Mouse (Mus musculus) A20 (cell line): ENCODE measurements at regions not wholly inside any gene's neighbourhood (a gene's known extent, or its start where the extent isn't known, plus 50 kb on each side); places are given as distances from the start of the nearest gene placed in this dataset.
"Not testable (repeated sequence)": the region's sequence is repeated elsewhere in the genome, so short reads cannot be mapped to it uniquely, and the experiment has no call there.

Source experiments
- DNase-seq: peaks from one replicate; pipeline ENCODE4 v3.0.0-alpha.2; 2011; ENCODE audit warnings: low read depth, low spot score

DNA sequence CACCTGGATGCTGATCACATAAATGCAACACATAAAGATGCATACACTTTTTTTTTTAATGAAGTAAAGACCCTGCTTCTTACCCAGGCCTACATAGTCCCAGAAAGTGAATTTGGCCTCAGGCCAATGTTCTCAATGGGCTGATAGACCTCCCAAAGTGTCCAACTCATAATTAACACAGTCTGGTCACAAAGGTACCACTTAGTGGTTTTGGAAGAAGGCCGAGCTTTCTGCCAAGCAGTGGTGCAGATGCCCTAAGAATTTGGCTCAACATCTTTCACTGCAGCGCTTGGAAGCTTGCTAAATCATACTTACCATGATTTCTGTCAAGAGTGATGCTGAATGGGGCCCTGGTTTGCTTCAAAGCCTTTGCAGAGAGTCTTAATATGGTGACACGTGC lies 706.4 kb upstream of the Rag2 start:
- no peak for DNase-seq

DNA sequence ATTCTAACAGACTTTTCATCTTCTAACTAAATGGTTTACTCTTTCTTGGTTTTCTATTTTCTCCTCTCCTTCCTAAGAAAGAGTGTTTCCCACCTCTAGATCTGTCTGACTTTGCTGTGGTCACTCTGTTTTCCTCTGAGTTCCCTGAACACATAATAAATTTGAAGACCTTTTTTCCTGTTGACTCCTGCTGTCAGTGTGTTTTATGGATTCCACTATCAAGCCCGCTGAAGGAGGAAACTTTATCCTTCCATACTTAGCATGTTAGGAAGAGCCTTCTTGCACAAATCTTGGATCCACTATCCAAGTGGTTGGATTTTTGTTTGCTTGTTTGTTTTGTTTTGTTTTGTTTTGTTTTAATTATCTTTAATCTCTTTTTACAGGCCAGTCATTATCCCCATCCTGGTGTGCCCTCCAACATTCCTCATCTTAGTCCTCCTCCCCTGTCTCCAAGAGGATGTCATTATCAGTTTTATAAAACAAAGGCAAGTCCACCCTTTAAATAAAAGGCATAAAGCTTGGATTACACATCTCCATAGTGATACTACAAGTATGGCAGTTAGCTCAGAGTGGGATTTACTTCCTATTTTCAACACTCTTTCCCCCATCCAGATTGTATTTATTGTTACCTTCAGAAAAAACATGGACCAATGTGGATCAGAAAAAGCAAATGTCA lies 704.8 kb upstream of the Rag2 start:
- no peak for DNase-seq

DNA sequence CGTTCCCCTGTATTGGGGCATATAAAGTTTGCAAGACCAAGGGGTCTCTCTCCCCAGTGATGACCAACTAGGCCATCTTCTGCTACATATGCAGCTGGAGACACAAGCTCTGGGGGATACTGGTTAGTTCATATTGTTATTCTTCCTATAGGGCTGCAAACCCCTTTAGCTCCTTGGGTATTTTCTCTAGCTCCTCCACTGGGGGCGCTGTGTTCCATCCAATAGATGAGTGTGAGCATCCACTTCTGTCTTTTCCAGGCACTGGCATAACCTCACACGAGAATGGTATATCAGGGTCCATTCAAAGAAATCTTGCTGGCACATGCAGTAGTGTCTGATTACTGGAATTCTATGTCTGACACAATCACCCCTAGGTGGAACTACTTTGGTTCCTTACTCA lies 675.9 kb upstream of the Rag2 start:
- DNase-seq: not testable (repeated sequence)

DNA sequence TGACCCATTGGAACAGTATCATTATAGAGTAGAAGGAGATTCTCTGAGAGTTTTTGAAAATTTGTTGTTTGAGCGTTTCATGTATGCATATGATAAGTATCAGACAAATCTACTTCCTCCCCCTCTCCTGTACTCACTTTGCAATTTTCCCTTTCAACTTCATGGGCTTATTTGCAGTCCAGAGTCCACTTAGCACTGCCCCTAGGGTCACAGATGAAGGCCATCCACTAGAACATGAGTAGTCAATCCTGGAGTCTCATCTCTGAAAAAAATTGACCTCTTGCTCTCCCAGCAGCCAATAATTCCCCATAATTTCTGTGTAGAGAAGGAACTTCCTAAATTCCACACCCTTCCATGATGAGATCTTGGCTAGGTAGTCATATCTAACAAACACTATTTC lies 665.1 kb upstream of the Rag2 start:
- no peak for DNase-seq

DNA sequence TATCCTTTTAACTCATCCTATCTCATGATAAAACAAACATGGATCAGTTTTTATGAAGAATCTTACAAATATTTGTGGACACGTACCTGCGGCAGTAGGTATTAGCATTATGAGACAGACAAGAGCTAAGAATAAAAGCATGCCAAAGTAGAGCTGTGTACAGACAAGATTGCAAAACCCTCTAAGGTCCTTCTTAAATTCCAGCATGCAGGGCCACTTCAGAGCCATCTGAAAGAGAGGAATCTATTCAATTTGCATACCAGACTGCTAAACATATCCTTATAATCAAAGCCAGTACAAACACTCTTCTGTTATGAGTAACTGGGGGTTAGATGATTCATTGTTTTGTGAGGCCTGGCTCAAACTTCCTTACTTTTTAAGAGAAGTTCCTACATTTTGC lies 659.9 kb upstream of the Rag2 start:
- no peak for DNase-seq

DNA sequence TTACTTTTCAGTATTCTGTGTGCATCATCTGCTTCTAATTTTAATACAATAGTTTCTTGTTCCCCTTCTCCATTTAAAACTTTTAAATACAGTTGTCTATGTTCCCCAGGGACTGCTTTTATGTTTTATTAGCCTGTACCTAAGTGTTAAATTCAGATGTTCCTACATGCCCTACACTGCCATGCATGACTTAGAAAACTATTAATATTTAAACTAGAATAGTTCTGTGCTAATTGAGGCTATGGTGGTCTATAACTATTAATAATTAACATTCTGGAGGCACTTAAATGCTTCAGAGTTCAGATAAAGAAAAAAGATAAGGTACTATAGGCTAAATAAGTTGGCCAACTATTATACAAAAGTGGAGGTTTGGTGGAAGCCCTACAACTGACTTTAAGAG lies 647.3 kb upstream of the Rag2 start:
- no peak for DNase-seq

DNA sequence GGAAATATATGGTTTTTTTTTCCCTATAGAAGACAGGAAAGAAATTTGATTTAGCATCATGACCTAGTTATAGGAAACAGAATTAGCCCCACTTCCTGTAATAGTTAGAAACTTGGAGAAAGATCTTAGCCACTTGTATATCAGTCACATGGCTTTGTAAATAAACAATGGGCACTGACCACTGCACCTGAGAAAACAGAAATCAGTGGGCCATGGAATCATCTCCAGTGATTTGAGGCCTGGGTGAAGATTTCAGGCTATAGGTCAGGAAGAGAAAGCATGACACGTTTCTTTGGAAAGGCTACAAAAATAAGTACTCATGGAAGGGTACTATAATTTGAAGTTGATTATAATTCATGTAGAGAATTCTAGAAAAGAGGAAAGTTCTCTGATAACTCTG lies 642.2 kb upstream of the Rag2 start:
- no peak for DNase-seq

DNA sequence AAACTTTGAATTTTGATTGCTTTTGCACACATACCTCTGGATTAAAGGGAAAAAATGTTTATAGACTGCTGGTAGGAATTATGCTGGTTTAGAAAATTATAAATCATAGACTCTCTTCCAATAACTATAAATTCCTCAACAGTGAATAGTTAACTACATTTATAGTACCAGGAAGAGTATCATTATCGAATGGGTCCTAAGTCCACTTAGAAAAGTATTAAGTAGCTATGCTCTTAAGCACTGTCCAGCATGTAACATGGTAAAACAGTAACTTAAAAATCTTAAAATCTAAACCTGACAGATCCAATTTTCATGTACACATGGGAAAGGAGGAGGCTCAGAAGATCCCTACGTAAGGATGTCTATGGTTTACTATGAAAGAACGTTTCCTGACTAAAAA lies 609.2 kb upstream of the Rag2 start:
- DNase-seq: no peak

DNA sequence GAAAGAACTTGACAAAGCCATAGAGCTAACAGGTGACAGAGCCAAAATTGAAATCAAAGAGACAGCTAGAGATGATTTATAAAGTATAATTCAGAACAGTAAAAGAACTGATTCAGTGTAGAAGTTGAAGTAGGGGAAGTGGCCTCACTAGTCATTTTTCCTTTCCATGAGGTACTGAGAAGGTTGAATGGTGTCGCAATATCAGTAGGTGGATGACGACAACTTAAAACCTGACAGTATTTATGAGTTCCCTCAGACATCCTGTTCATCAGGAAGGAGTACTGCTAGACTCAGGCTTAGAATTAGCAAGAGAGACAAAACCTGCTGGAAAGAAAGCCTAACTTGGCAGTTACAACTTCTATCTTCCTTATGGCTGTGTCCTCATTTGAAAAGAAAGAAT lies 605.1 kb upstream of the Rag2 start:
- DNase-seq: no peak

DNA sequence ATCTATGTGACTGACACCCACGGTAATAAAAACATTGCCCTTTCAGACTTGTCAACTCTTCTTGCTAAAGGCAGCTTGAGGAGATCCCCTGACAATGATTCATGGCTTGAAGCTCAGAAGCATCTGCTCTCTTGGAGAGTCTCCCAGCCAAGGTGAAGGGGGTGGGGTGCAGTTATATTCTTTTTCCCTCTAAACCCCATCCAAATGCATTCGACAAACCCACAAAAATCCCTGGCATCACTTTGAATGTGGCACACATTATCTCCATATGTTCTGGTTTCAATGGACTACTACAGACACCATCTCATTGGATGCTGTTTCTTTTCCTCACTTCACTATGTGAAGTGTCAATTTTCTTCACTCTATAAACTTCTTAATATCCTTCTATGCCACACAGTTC lies 603.0 kb upstream of the Rag2 start:
- DNase-seq: no peak

DNA sequence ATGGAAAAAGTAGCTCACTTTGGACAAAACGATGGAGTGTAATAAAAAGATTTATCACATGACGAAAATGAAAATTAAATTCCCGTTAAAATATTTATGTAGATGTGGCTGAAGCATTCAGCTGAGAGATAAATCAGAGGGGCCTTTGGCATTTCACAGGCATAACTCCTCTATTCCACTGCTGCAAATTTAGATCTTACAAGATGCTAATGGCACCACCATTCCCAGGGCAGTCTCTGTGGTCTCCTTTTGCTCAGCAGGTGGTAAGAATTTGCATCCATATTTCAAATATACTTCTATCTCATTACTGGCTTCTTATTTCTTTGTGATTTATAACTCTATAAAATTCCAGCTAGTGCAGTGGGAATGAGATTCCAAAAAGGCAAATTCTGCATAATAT lies 581.5 kb upstream of the Rag2 start:
- no peak for DNase-seq

DNA sequence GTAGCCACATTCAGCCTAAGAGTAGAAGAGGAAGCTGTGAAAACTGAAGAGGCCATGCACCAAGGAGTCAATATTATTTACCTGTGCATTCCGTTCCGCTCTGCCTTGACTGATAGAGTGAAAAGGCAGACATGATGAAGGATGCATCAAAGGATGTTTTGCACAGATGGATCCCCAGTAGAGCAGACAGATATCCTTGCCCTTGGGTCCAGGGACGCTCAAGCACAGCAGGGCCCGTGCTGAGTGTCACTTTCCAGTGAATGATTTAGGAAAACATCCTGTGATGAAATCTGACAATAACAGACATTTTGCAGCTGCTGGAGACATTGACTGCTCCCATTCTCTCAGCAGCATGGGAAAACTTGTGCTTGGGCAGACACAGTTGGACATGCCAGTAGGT lies 561.6 kb upstream of the Rag2 start:
- DNase-seq: no peak

DNA sequence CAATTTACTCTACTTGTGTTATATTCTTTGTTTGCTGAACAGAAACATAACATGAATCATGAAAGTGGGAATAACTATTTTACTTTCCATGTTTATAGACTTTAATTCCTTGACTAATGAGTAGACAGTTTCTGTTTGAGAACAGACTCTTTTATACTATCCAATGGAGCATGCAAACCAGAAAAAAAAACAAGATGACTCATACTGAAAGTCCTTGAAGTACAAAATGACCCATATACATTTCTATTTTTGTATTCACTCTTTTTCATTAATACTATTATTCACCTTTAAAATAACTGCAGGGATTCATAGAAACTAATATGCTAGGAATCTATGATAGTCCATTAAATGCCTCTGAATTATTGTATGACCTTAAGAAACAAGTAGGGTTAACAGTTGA lies 549.5 kb upstream of the Rag2 start:
- DNase-seq: no peak

DNA sequence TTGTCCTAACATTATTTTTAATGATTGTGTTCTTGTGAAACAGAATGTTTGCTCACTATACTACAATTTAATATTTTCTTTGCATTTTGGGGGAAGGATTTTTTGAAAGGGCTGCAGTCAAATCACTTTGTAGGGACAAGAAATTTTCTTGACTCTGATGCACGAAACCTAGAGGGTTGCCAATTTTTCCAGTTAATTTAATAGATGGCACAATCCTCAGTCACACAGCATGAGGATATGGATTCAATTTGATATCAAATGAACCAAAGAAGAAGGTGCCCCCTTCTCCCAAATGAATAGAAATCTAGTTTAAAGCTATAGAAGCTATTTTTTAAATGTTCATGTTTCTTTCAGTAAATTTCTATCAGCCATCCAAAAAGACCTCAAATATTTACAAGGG lies 544.3 kb upstream of the Rag2 start:
- DNase-seq: no peak

DNA sequence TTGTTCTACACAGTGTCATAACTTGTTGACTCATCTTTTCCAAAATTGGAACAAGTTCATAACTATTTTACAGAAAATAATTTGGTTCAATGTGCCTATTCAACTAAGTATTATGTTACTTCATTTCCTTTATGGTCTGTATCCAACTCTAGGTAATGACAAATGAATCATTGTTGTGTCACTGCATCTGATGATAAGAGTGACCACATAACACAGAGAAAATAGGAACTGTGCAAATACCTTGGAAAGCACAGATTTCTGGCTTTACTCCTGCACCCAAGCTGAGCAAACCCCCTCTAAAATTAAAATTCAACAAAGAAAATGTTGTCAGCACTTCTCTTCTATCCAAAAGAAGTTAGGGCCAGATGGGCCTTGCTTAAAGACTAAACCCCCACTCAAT lies 540.7 kb upstream of the Rag2 start:
- DNase-seq: no peak

DNA sequence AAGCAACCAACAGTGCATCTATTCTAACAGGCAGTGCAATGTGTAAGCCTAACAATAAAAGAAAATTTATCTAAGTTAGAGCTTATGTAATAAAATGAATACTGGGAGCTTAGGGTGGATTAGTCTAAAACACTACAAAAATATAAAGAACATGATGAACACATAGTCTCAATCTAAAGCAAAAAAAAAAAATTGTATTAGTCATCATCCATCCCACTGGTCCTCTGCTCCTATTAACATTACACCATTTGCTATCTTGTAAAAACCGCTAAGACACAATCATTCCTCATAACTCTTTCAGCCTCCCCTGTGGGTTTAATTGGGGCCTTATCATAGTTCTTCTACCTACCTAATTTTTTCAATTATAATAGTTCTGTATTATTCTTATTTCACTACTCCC lies 539.9 kb upstream of the Rag2 start:
- DNase-seq: no peak

DNA sequence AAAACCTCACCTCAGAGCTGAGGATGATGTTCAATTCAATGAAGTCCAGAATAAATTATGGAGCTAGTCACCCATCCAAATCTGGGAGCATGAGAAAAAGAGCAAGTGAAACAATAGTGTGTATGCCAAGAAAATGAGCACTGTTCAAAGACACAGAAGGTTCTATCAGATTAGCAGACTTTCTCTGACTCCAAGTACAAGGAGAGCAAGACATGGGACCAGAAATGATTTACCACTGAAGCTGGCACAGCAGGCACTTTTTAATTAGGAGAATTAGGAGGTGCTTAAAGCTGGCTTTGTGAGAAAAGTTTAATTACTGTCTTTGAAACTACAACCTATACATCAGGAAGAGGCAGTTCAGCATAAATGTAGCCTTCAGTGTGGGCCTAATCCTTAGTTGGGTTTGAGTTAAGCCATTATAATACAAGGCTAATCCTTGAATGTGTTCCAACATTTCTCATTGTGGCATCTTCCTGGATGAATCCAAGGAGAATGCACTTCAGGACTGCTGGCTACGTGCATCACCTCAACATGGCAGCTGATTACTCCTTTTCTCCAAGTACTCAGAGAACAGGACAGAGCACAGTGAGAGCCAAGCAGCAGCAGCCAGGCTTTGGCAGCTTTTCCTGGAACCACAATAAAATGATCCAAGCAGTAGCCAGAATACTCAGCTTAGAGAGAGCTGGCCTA lies 517.2 kb upstream of the Rag2 start:
- DNase-seq: no peak

DNA sequence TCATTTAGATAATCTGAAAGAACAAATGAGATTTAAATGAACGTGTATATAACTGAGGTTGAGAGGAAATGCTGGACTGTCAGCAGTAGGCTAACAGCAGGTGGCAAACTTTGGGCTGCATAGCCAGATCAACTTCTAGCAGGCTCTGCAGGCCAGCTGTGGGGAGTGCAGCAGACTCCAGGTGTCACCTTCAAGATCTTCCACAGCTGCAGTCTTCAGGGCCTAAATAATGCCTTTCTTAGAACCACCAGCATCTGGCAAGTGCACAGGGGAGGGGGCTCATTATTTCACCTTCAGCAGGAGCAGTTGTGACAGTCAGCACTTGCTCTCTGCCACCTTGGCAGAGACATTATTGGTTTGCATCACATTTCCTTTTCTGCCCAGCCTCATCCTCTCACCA lies 487.7 kb upstream of the Rag2 start:
- no peak for DNase-seq

DNA sequence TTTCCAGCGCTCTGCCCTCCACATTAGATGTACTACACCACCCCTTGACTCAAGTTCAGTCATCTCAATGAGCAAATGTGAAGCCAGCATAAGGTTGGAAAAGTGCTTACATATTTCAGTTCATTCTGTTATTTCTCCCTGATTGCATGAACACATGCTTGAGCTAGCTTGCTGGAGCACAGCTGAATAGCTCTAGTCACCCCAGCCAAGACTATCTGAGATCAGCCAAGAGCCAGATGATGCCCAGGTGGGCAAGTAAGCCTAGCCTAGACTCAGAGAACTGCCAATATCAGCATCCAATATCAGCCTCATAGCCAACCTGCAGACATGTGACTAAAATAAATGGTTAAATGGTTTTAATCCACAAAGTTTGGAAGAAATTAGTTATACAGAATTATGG lies 484.6 kb upstream of the Rag2 start:
- no peak for DNase-seq

DNA sequence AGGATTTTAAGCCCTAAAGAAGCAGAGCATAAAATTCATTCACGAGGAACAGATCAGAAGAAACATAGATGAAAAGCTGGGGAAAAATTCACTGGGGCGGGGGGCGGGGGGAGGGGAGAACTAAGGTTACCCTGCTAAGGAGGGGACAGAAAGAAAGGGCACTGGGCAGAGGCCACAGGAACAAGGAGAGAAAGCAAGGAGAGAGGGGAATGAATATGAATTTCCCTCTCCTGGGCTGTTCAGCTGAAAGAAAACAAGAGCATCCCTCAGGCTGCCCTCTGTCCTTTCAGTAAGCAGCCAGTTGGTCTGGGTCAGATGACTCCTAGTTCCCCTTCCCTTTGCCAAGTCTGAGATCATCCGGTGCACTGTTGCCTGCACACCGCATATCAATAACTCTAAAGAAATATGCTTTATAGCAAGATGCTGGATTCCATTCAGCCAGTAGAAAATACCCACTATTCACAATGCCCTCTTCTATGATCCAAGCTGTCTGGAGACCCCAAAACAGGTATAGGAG lies 467.7 kb upstream of the Rag2 start:
- DNase-seq: no peak

DNA sequence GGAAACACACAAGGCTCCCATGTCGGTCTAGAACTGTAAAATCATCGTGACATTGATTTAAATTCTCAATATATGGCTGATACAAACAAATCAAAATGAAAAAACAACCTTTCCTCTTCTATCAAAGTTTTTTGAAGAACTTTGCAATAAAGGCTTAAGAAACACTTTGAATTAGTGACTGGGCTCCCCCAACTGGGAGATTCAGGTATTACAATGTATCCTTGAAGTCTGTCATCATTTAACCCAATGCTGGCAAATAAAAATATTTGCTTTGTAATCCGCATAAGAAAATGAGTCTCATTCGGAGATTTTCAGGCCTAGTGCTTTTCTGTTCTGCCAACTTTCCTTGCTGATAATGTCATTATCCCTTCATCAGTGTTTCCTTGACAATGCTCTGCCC lies 465.2 kb upstream of the Rag2 start:
- DNase-seq: peak; percentile 29

DNA sequence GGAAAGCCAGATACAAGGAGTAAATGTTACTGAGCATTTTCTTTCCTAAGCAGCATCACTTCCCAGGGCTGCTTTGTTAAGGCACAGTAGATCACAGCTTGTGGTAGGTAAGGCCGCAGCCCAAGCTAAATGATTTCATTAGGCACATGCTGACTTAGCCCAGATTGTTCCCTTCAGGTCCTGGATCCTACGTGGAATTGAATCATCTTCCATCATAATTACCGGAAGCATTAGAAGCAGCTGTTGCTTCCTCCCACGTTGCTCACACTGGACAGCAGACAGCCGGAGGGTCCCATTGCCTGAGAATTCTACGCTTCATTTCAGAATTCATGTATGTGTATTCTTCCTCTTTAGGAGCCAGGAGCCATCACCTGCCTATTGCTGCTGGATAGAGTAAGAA lies 458.6 kb upstream of the Rag2 start:
- DNase-seq: no peak

DNA sequence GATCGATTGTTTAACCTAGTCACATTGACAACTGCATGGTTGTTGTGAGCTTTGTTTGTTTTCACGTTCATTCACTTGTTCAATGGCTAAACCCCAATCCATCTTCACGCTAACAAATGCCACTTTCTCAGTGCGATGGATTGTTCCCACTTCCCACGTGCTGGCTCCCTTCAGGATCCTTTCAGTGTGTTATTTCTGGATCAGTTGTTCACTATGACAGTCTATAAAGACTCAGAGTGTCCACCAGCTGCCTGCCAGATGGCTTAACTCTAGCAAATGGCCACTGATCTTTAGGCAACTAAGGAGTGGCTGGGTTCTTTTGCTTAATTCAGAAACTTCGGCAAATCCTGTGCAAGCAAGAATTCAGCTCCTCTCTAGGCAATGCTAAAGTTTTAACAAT lies 451.7 kb upstream of the Rag2 start:
- DNase-seq: no peak

DNA sequence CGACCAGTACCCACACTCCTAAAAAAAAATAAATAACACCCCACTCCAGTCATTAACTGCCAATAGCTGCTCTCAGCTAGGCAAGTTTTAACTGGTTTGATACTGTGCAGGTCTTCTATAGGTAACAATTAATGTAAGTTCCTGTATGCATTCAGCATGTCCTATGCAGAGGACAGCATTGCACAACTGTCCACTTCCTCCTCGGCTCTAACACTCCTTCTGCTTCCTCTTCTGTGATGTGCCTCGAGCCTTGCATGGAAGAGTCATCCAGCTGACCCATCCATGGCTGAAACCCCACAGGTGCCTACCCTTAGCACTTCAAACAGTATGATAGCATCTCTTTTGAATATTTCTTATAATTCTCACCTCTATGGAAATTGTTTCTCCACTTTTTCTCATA lies 449.4 kb upstream of the Rag2 start:
- DNase-seq: no peak
